Mouse (Mus musculus) spleen, adult 2 months (tissue): ENCODE results near the gene Rcvrn. TPM values are rescaled to one million over a fixed set of nuclear protein-coding genes. Genes with fewer than 3 reads are reported as not detected.

ENCODE experiments used
- DNase-seq, 2 experiments: peaks; one replicate each; pipeline versions ENCODE4 v3.0.0 to v3.0.0-alpha.2; 2012 to 2021; ENCODE audit warnings: low spot score in 2 of 2, low read depth in 1 of 2
- H3K27ac ChIP-seq: fragments of 200-500 bp; 2 replicates; pipeline ENCODE4 v1.5.1; 2012; ENCODE audit warnings: low read length, inconsistent platforms; ENCODE audit not compliant: insufficient read depth
- H3K27me3 ChIP-seq: fragments of 200-500 bp; 2 replicates; pipeline ENCODE4 v1.6.1; 2012; ENCODE audit warnings: mild to moderate bottlenecking, moderate library complexity, low read length, inconsistent platforms; ENCODE audit not compliant: control insufficient read depth, insufficient read depth
- H3K36me3 ChIP-seq: fragments of 200-500 bp; 2 replicates; pipeline ENCODE4 v1.6.1; 2012; ENCODE audit warnings: mild to moderate bottlenecking, low read length, inconsistent platforms; ENCODE audit not compliant: control insufficient read depth, insufficient read depth
- H3K4me1 ChIP-seq: fragments of 200-500 bp; 2 replicates; pipeline ENCODE4 v1.6.1; 2011; ENCODE audit warnings: inconsistent platforms; ENCODE audit not compliant: control insufficient read depth, insufficient read depth, insufficient read length
- H3K4me3 ChIP-seq: fragments of 200-500 bp; 2 replicates; pipeline ENCODE4 v1.5.1; 2011; ENCODE audit warnings: mild to moderate bottlenecking, inconsistent platforms; ENCODE audit not compliant: insufficient read depth, insufficient read length; ENCODE audit errors: extremely low read depth
- CTCF ChIP-seq: fragments of 200-500 bp; IDR thresholded peaks from 2 replicates; pipeline ENCODE4 v1.5.1; 2011; ENCODE audit warnings: mild to moderate bottlenecking, inconsistent platforms; ENCODE audit not compliant: insufficient read depth, insufficient read length, insufficient replicate concordance; ENCODE audit errors: extremely low read depth
- POLR2A ChIP-seq: fragments of 200-500 bp; IDR thresholded peaks from 2 replicates; pipeline ENCODE4 v1.6.1; 2011; ENCODE audit warnings: low read depth, low read length, inconsistent platforms
- WGBS: fragments of 180-500 bp; shearing (Covaris S2); methylation state at CpG from one replicate; pipeline ENCODE4 v1.1.7; 2018; 5-methylcytosine and 5-hydroxymethylcytosine counted together
- polyA plus RNA-seq: library from polyadenylated mRNA; depleted of rRNA; stranded (reverse); fragments of >200 nt; gene quantifications from 2 replicates; pipeline ENCODE4 v1.2.3, GENCODE M21; 2012

Gene Rcvrn
- polyA plus RNA-seq, 1 experiment, result not detected

DNA sequence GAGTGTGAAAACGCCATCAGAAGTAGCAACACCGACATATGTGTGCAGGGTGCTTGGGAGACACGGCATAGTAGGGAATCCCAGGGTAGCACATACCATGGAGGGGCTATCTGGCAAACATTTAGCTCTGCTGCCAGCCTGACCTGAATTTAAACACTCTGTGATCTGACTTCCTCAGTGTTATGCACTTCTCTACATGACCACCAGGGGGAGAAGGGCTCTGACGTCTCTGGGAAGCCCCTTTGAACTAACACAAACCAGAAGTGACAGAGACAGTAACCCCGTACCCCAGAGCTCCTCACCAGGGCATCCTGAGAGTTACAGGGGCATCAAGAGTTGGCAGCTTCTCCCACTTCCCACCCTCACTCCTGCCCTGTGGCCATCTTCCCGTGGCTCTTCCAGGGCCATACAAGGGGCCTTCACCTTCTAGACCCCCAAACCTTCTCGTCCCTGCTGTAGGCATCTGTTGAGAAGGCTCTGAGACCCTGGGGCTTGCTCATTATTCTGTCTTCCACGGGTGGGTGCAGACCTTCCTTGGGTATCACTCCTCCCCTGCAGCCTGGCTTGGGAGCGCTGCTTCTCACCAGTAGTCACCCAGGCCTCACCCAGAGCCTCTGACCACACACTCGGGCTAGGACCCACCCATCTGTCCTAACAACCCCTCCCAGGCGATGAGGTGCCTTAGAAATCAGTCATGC lies 37.3 kb upstream of the Rcvrn start:
- peak; percentile 18 to 34 for DNase-seq
- Histone ChIP-seq H3K4me1 (no peaks in the 10 kb centered on the region), H3K4me3 (no peak overlapping the region), H3K27me3 (no peaks in the 10 kb centered on the region), H3K36me3 (no peaks in the 10 kb centered on the region), H3K27ac (no peak overlapping the region)
- TF ChIP-seq POLR2A, result no peak
- peak; percentile 44; the same call in 1 of the 2 replicates for TF ChIP-seq CTCF
- WGBS, result 51% methylated on average over 11 of the region's 11 CpGs

DNA sequence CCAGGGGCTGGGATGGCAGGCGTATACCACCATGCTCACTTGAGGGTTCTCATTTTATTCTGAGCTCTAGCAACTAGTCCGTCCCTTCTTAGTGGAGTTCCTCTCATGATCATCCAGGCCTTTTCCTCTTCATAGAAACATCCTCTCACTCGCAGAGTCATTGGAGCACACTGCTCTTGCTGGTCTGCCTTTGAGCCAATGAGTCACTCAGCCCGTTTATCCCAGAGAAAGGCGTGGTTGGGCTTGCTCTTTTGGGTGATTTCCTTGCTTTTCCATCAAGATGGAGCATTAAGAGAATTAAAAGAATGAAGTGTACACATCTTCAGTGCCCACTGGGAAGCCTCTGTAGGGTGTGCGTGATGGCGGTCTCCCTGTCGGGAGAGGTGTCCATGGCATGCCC lies 33.7 kb upstream of the Rcvrn start:
- Histone ChIP-seq H3K27ac (no peak overlapping the region), H3K4me3 (no peak overlapping the region), H3K27me3 (no peaks in the 10 kb centered on the region), H3K36me3 (no peaks in the 10 kb centered on the region), H3K4me1 (no peaks in the 10 kb centered on the region)
- TF ChIP-seq CTCF, result no peak
- no peak for TF ChIP-seq POLR2A
- WGBS, result 90% methylated on average over 8 of the region's 8 CpGs
- no peak for DNase-seq

DNA sequence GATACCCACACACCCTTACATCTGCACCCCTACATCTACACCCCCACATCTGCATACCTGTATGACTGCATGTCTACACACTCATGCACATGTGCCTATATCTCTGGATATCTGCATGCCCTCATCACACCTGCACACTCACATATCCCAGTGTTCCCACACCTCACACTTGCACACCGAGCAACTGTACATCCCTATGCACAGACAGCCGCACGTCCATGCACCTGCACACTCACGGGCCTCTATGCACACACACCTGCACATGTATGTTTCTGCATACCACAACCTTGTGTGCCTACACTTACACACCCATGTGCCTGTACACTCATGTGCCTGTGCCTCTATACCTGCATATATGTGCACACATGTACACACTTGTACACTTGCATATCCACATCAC lies 31.7 kb upstream of the Rcvrn start:
- Histone ChIP-seq H3K4me1 (no peaks in the 10 kb centered on the region), H3K4me3 (no peak overlapping the region), H3K27ac (no peak overlapping the region), H3K27me3 (no peaks in the 10 kb centered on the region), H3K36me3 (no peaks in the 10 kb centered on the region)
- whole genome bisulfite sequencing, result 93% methylated on average over 4 of the region's 4 CpGs
- TF ChIP-seq POLR2A, result no peak
- no peak for TF ChIP-seq CTCF
- DNase-seq, result no peak

- Histone ChIP-seq H3K4me3 (no peak overlapping the region), H3K27ac (no peak overlapping the region), H3K4me1 (no peaks in the 10 kb centered on the region), H3K27me3 (no peaks in the 10 kb centered on the region), H3K36me3 (no peaks in the 10 kb centered on the region)
- 91% methylated on average over 3 of the region's 3 CpGs for WGBS
- DNase-seq, result no peak
- no peak for TF ChIP-seq POLR2A
- no peak for TF ChIP-seq CTCF
Measured at GRCm38 (mm10) chr11:67664261-67664660, 30.9 kb upstream of the Rcvrn start.

DNA sequence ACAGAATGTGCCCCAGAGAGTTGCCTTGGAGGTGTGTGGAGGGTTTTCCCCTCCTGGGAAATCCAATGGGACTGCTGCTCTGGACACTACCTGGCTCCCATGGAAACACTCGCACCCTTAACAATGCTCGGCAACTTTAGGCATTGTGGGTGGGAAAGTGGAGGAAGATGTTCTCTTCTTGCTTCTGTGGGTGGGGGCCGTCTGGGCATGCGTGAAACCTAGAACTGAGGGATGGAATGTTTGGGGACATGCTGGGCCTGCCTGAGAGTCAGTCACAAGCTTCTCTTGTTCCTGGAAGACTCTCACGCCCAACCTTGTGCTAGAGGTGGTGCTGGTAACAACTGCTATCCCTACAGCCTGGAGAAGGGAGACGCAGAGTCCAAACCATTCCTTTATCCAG lies 30.2 kb upstream of the Rcvrn start:
- H3K4me3 ChIP-seq, result no peak overlapping the region
- H3K36me3 ChIP-seq, result no peaks in the 10 kb centered on the region
- no peak for TF ChIP-seq CTCF
- no peak for TF ChIP-seq POLR2A
- no peak overlapping the region for H3K27ac ChIP-seq
- no peaks in the 10 kb centered on the region for H3K27me3 ChIP-seq
- no peaks in the 10 kb centered on the region for H3K4me1 ChIP-seq
- no peak for DNase-seq
- 85% methylated on average over 6 of the region's 6 CpGs for WGBS

GRCm38 (mm10) chr11:67666129-67666528 lies 29.0 kb upstream of the Rcvrn start:
- DNase-seq, result no peak
- no peak overlapping the region for H3K4me3 ChIP-seq
- H3K27me3 ChIP-seq, result no peaks in the 10 kb centered on the region
- no peaks in the 10 kb centered on the region for H3K36me3 ChIP-seq
- no peak for TF ChIP-seq POLR2A
- no peak for TF ChIP-seq CTCF
- WGBS, result 75% methylated on average over 5 of the region's 5 CpGs
- H3K27ac ChIP-seq, result no peak overlapping the region
- no peaks in the 10 kb centered on the region for H3K4me1 ChIP-seq

GRCm38 (mm10) chr11:67667531-67668332 lies 27.4 kb upstream of the Rcvrn start:
- no peak for TF ChIP-seq CTCF
- Histone ChIP-seq H3K27ac (no peak overlapping the region), H3K4me3 (no peak overlapping the region), H3K4me1 (no peaks in the 10 kb centered on the region), H3K36me3 (no peaks in the 10 kb centered on the region), H3K27me3 (no peaks in the 10 kb centered on the region)
- DNase-seq, result no peak
- WGBS, result 80% methylated on average over 13 of the region's 13 CpGs
